Mouse (Mus musculus): ENCODE measurements around the gene Slc41a2. TPM values are rescaled to one million over a fixed set of nuclear protein-coding genes. Genes with fewer than 3 reads are reported as not detected.

Gene Slc41a2
- polyA plus RNA-seq, 1 experiment, result 12.0 TPM

GRCm38 (mm10) chr10:83242106-83242686 lies 95.5 kb downstream of the Slc41a2 start:
- peak in 1 of 2 experiments; percentile 26 for DNase-seq (ENCODE audit: extremely low spot score in 1 of 2, low spot score in 1 of 2)

GRCm38 (mm10) chr10:83234391-83234790 lies 103.3 kb downstream of the Slc41a2 start:
- no peak for DNase-seq (ENCODE audit: extremely low spot score in 1 of 2, low spot score in 1 of 2)

- no peak for DNase-seq (ENCODE audit: extremely low spot score in 1 of 2, low spot score in 1 of 2)
Measured at GRCm38 (mm10) chr10:83233967-83234366, 103.7 kb downstream of the Slc41a2 start.

- DNase-seq (ENCODE audit: extremely low spot score in 1 of 2, low spot score in 1 of 2), result no peak
Measured at GRCm38 (mm10) chr10:83228626-83229025, 109.1 kb downstream of the Slc41a2 start.

- DNase-seq (ENCODE audit: extremely low spot score in 1 of 2, low spot score in 1 of 2), result peak in 1 of 2 experiments; percentile 25
Measured at GRCm38 (mm10) chr10:83224999-83225398, 112.7 kb downstream of the Slc41a2 start.

- DNase-seq (ENCODE audit: extremely low spot score in 1 of 2, low spot score in 1 of 2), result no peak
Measured at GRCm38 (mm10) chr10:83220847-83221246, 116.8 kb downstream of the Slc41a2 start.

- DNase-seq (ENCODE audit: extremely low spot score in 1 of 2, low spot score in 1 of 2), result no peak
Measured at GRCm38 (mm10) chr10:83220217-83220616, 117.5 kb downstream of the Slc41a2 start.

- DNase-seq (ENCODE audit: extremely low spot score in 1 of 2, low spot score in 1 of 2), result peak; percentile 24 to 80
Measured at GRCm38 (mm10) chr10:83219729-83220128, 118.0 kb downstream of the Slc41a2 start.

- DNase-seq (ENCODE audit: extremely low spot score in 1 of 2, low spot score in 1 of 2), result no peak
Measured at GRCm38 (mm10) chr10:83218778-83219177, 118.9 kb downstream of the Slc41a2 start.

- DNase-seq (ENCODE audit: extremely low spot score in 1 of 2, low spot score in 1 of 2), result no peak
Measured at GRCm38 (mm10) chr10:83217256-83217655, 120.4 kb downstream of the Slc41a2 start.

- no peak for DNase-seq (ENCODE audit: extremely low spot score in 1 of 2, low spot score in 1 of 2)
Measured at GRCm38 (mm10) chr10:83215559-83215958, 122.1 kb downstream of the Slc41a2 start.

GRCm38 (mm10) chr10:83212618-83213017 lies 125.1 kb downstream of the Slc41a2 start:
- peak in 1 of 2 experiments; percentile 50 for DNase-seq (ENCODE audit: extremely low spot score in 1 of 2, low spot score in 1 of 2)

GRCm38 (mm10) chr10:83210968-83211583 lies 126.6 kb downstream of the Slc41a2 start:
- no peak for DNase-seq (ENCODE audit: extremely low spot score in 1 of 2, low spot score in 1 of 2)

GRCm38 (mm10) chr10:83210122-83210521 lies 127.6 kb downstream of the Slc41a2 start:
- DNase-seq (ENCODE audit: extremely low spot score in 1 of 2, low spot score in 1 of 2), result peak in 1 of 2 experiments; percentile 33

- no peak for DNase-seq (ENCODE audit: extremely low spot score in 1 of 2, low spot score in 1 of 2)
Measured at GRCm38 (mm10) chr10:83209388-83209787, 128.3 kb downstream of the Slc41a2 start.

GRCm38 (mm10) chr10:83208436-83208835 lies 129.2 kb downstream of the Slc41a2 start:
- peak in 1 of 2 experiments; percentile 20 for DNase-seq (ENCODE audit: extremely low spot score in 1 of 2, low spot score in 1 of 2)

GRCm38 (mm10) chr10:83202906-83203702 lies 134.6 kb downstream of the Slc41a2 start:
- DNase-seq (ENCODE audit: extremely low spot score in 1 of 2, low spot score in 1 of 2), result no peak

GRCm38 (mm10) chr10:83201525-83201924 lies 136.2 kb downstream of the Slc41a2 start:
- no peak for DNase-seq (ENCODE audit: extremely low spot score in 1 of 2, low spot score in 1 of 2)

GRCm38 (mm10) chr10:83199290-83199689 lies 138.4 kb downstream of the Slc41a2 start:
- DNase-seq (ENCODE audit: extremely low spot score in 1 of 2, low spot score in 1 of 2), result no peak

GRCm38 (mm10) chr10:83198692-83199091 lies 139.0 kb downstream of the Slc41a2 start:
- no peak for DNase-seq (ENCODE audit: extremely low spot score in 1 of 2, low spot score in 1 of 2)

GRCm38 (mm10) chr10:83197690-83198336 lies 139.9 kb downstream of the Slc41a2 start:
- peak; percentile 29 to 86 for DNase-seq (ENCODE audit: extremely low spot score in 1 of 2, low spot score in 1 of 2)
